Mouse (Mus musculus): ENCODE data around the gene Ctns.

- TF ChIP-seq CTCF (IDR thresholded peaks at IDR 0.05; ENCODE audit: low read depth, low read length) (no peak), POLR2A (IDR thresholded peaks at IDR 0.05; ENCODE audit: insufficient read depth, low read length) (no peak), EP300 (IDR thresholded peaks at IDR 0.05; ENCODE audit: insufficient read depth, low read depth, low read length) (no peak)
These were observed 1.0 kb upstream of the Ctns start for GRCm38 (mm10) chr11:73199879-73200278.
